Mouse (Mus musculus) bone marrow, adult 2 months (tissue): Measurements from ENCODE around the gene Zfp74.

Source experiments
- CTCF ChIP-seq: fragments of 200-500 bp; IDR thresholded peaks from 2 replicates; pipeline ENCODE4 v1.5.1; 2011; ENCODE audit warnings: low read length, control low read depth; ENCODE audit not compliant: control insufficient read depth, insufficient read depth
- POLR2A ChIP-seq: fragments of 200-500 bp; IDR thresholded peaks from 2 replicates; pipeline ENCODE4 v1.6.1; 2011; ENCODE audit warnings: low read depth, mild to moderate bottlenecking, control low read depth, low read length, borderline replicate concordance; ENCODE audit not compliant: control insufficient read depth

DNA sequence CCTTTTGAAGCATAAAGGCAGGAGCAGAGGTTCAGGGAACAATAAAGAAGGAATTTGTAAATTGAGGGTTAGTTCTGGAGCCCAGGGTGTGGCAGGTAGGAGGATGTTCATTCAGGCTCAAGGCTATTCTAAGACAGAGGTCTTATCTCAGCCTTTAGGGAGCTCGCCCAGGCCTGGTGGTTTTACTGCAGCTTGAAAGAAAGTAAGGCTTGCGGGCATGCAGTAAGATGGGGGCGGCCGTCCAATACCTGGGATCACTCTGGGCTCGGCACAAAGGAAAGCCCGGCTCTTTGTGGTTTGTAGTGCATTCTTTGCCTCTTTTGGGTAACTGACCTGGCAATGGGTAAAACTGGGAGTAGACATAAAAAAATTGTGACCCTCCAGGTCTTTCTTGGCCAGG is 29.0 kb upstream of the Zfp74 start:
- TF ChIP-seq POLR2A = no peak
- TF ChIP-seq CTCF = no peak
